Mouse (Mus musculus): ENCODE results near the gene Znhit2.
A peak's percentile ranks its signal among the peaks of the same experiment; 100 is the strongest.

The Znhit2 gene

GRCm38 (mm10) chr19:6061021-6061533, at the start of gene Znhit2:
Gene Znhit2 (plus strand): TSS chr19:6061192.
- DNase-seq (ENCODE audit: low spot score): peak; percentile 95

- DNase-seq (ENCODE audit: low spot score): no peak
These were observed 47.3 kb upstream of the Znhit2 start for GRCm38 (mm10) chr19:6013691-6014090.

- DNase-seq (ENCODE audit: low spot score): peak; percentile 37
These were observed 45.9 kb upstream of the Znhit2 start for GRCm38 (mm10) chr19:6014991-6015510.

GRCm38 (mm10) chr19:6015511-6016315, 45.3 kb upstream of the Znhit2 start, which contains the start of gene Capn1:
Gene Capn1 (minus strand): TSS chr19:6015897.
- peak; percentile 73 for DNase-seq (ENCODE audit: low spot score)

- peak; percentile 35 for DNase-seq (ENCODE audit: low spot score)
These were observed 44.5 kb upstream of the Znhit2 start for GRCm38 (mm10) chr19:6016532-6016931.

- DNase-seq (ENCODE audit: low spot score): peak; percentile 89
These were observed 42.6 kb upstream of the Znhit2 start for GRCm38 (mm10) chr19:6018142-6019089.

- DNase-seq (ENCODE audit: low spot score): no peak
These were observed 40.7 kb upstream of the Znhit2 start for GRCm38 (mm10) chr19:6020276-6020675.

GRCm38 (mm10) chr19:6023059-6023458, 37.9 kb upstream of the Znhit2 start:
- no peak for DNase-seq (ENCODE audit: low spot score)

- no peak for DNase-seq (ENCODE audit: low spot score)
These were observed 37.1 kb upstream of the Znhit2 start for GRCm38 (mm10) chr19:6023930-6024329.

GRCm38 (mm10) chr19:6028991-6029390, 32.0 kb upstream of the Znhit2 start:
- no peak for DNase-seq (ENCODE audit: low spot score)

GRCm38 (mm10) chr19:6029426-6029825, 31.6 kb upstream of the Znhit2 start:
- DNase-seq (ENCODE audit: low spot score): no peak

- DNase-seq (ENCODE audit: low spot score): no peak
These were observed 30.3 kb upstream of the Znhit2 start for GRCm38 (mm10) chr19:6030520-6031280.

GRCm38 (mm10) chr19:6035966-6036585, 24.9 kb upstream of the Znhit2 start:
- no peak for DNase-seq (ENCODE audit: low spot score)

- no peak for DNase-seq (ENCODE audit: low spot score)
These were observed 23.3 kb upstream of the Znhit2 start for GRCm38 (mm10) chr19:6037695-6038094.

GRCm38 (mm10) chr19:6038326-6038725, 22.7 kb upstream of the Znhit2 start:
- no peak for DNase-seq (ENCODE audit: low spot score)

GRCm38 (mm10) chr19:6040002-6040401, 21.0 kb upstream of the Znhit2 start:
- no peak for DNase-seq (ENCODE audit: low spot score)

GRCm38 (mm10) chr19:6042293-6042692, 18.7 kb upstream of the Znhit2 start:
- DNase-seq (ENCODE audit: low spot score): no peak

GRCm38 (mm10) chr19:6044102-6044501, 16.9 kb upstream of the Znhit2 start:
- DNase-seq (ENCODE audit: low spot score): peak; percentile 58

GRCm38 (mm10) chr19:6045366-6046293, 15.4 kb upstream of the Znhit2 start:
- DNase-seq (ENCODE audit: low spot score): no peak
